Mouse (Mus musculus) heart, postnatal 0 days (tissue): ENCODE data around the gene Usp1.

Experiments used
- CTCF ChIP-seq: IDR thresholded peaks from 2 replicates; pipeline ENCODE4 v1.5.1; 2016; ENCODE audit warnings: antibody characterized with exemption, control low read depth, low read depth
- EP300 ChIP-seq: IDR thresholded peaks from 2 replicates; pipeline ENCODE4 v1.6.1; 2016; ENCODE audit warnings: antibody characterized with exemption, low read depth

DNA sequence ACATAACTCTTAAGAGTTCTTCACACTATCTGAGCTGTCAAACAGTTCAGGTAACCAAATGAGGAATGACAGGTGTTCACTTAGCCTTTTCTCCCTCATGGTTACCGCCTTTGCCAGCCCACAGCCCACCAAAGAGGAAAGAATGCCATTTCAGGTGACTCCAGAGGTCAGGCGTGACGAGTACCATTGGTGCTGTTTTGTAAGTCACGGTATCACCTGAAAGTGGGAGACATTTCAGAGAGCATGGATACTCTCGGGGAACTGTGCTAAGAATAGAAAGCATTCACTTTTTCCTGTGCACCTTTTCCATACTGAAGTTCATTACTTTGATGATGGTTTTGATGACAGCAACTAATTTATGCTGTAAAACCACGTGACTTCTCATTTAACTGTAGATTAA lies 12.4 kb downstream of the Usp1 start:
- no peak for TF ChIP-seq CTCF
- TF ChIP-seq EP300: no peak
